Mouse (Mus musculus) midbrain, embryonic 10.5 days (tissue): ENCODE data around the gene Sdhd. TPM values are rescaled to one million over a fixed set of nuclear protein-coding genes. Genes with fewer than 3 reads are reported as not detected.

ENCODE experiments used
- polyA plus RNA-seq: library from polyadenylated mRNA; unstranded; fragments of >200 nt; fragmentation: Nextera tagmentation; extraction: Ambion mirVana; gene quantifications from 2 replicates; pipeline ENCODE4 v1.2.1, GENCODE M21; 2016

Sdhd gene
- polyA plus RNA-seq, 1 experiment from 2014 or later: 339 TPM

Other genes with a start within 250 kb of the Sdhd start
- gene Plet1, start 109.3 kb downstream of the Sdhd start, polyA plus RNA-seq: 0.32 and 0.36 TPM in 2 replicates
- gene Pts, start 75.1 kb downstream of the Sdhd start, polyA plus RNA-seq: 86.9 and 95.9 TPM in 2 replicates
- 8.9 and 14.6 TPM in 2 replicates for gene Il18, start 49.0 kb downstream of the Sdhd start, polyA plus RNA-seq
- 0.19 and 0.34 TPM in 2 replicates for gene Bco2, start 48.6 kb downstream of the Sdhd start, polyA plus RNA-seq
- gene Tex12, start 42.5 kb downstream of the Sdhd start, polyA plus RNA-seq: 0.16 and 0.36 TPM in 2 replicates
- 339 and 340 TPM in 2 replicates for gene Timm8b, start 98 bp upstream of the Sdhd start, polyA plus RNA-seq
- 7.6 and 8.4 TPM in 2 replicates for gene Pih1d2, start 13.5 kb upstream of the Sdhd start, polyA plus RNA-seq
- gene Nkapd1, start 13.7 kb upstream of the Sdhd start, polyA plus RNA-seq: 19.9 and 20.2 TPM in 2 replicates
- gene Dlat, start 56.0 kb upstream of the Sdhd start, polyA plus RNA-seq: 57.5 and 58.6 TPM in 2 replicates
- 20.6 and 21.8 TPM in 2 replicates for gene Dixdc1, start 135.7 kb upstream of the Sdhd start, polyA plus RNA-seq
- gene 2310030G06Rik, start 142.7 kb upstream of the Sdhd start, polyA plus RNA-seq: 1.4 TPM in 2 replicates
- 3.6 and 5.9 TPM in 2 replicates for gene Cryab, start 147.5 kb upstream of the Sdhd start, polyA plus RNA-seq
- gene Hspb2, start 148.5 kb upstream of the Sdhd start, polyA plus RNA-seq: 0.33 and 0.60 TPM in 2 replicates
- gene Fdxacb1, start 164.4 kb upstream of the Sdhd start, polyA plus RNA-seq: 12.1 and 12.8 TPM in 2 replicates
- gene Alg9, start 171.2 kb upstream of the Sdhd start, polyA plus RNA-seq: 37.9 and 38.1 TPM in 2 replicates
- 29.6 and 30.1 TPM in 2 replicates for gene 1110032A03Rik, start 171.7 kb upstream of the Sdhd start, polyA plus RNA-seq
- 143 and 160 TPM in 2 replicates for gene Ppp2r1b, start 241.5 kb upstream of the Sdhd start, polyA plus RNA-seq